Mouse (Mus musculus) MEL (cell line): Measurements from ENCODE around the gene Gpr137c. TPM values are rescaled to one million over a fixed set of nuclear protein-coding genes. Genes with fewer than 3 reads are reported as not detected.

Source experiments
- polyA plus RNA-seq, 2 experiments: library from polyadenylated mRNA; stranded (reverse) in 1 of 2; unstranded in 1 of 2; fragments of >175 nt in 1 of 2; fragments of >200 nt in 1 of 2; gene quantifications; 2 replicates each; pipeline versions ENCODE4 v1.2.1 to v1.2.4; 2012; ENCODE audit warnings: low replicate concordance in 2 of 2, low read depth in 1 of 2; ENCODE audit not compliant: insufficient read length in 2 of 2, insufficient read depth in 1 of 2, missing spikeins in 1 of 2
- total RNA-seq: library from RNA; depleted of rRNA; stranded (reverse); fragments of 300-350 nt; gene quantifications from 2 replicates; pipeline ENCODE4 v1.2.3, GENCODE M21; 2012; rRNA removed

Gene Gpr137c
- total and polyA plus RNA-seq, 3 experiments = 0.01 TPM; not detected in 2

Other genes starting within 250 kb of the Gpr137c start
- not detected in 2 replicates for gene Ptger2, start 231.5 kb upstream of the Gpr137c start, total RNA-seq
- gene Ptger2, start 231.5 kb upstream of the Gpr137c start, polyA plus RNA-seq = not detected
- 0.07 and 0.08 TPM in 2 replicates for gene Txndc16, start 611 bp downstream of the Gpr137c start, total RNA-seq
- gene Txndc16, start 611 bp downstream of the Gpr137c start, polyA plus RNA-seq = under 1 TPM in 1 of 2 experiments, not detected in 1; 0.24 TPM
- 42.0 and 95.6 TPM in 2 replicates for gene Ero1l, start 99.1 kb downstream of the Gpr137c start, total RNA-seq
- 100 to 1,000 TPM; 114 to 273 TPM for gene Ero1l, start 99.1 kb downstream of the Gpr137c start, polyA plus RNA-seq
- 125 and 156 TPM in 2 replicates for gene Psmc6, start 110.1 kb downstream of the Gpr137c start, total RNA-seq
- gene Psmc6, start 110.1 kb downstream of the Gpr137c start, polyA plus RNA-seq = 100 to 1,000 TPM; 208 to 270 TPM
- gene Styx, start 131.4 kb downstream of the Gpr137c start, total RNA-seq = 18.0 and 19.9 TPM in 2 replicates
- gene Styx, start 131.4 kb downstream of the Gpr137c start, polyA plus RNA-seq = 10 to 100 TPM in 1 of 2 experiments, not detected in 1; 27.2 TPM
- 22.1 and 24.8 TPM in 2 replicates for gene Gnpnat1, start 185.2 kb downstream of the Gpr137c start, total RNA-seq
- gene Gnpnat1, start 185.2 kb downstream of the Gpr137c start, polyA plus RNA-seq = 10 to 100 TPM in 1 of 2 experiments, not detected in 1; 26.8 TPM